Mouse (Mus musculus) liver, postnatal 0 days (tissue): ENCODE results near the gene Ankrd24.
A peak's percentile ranks its signal among the peaks of the same experiment; 100 is the strongest.

Experiments used
- CTCF ChIP-seq: sonication (generic); IDR thresholded peaks from 2 replicates; pipeline ENCODE4 v1.5.1; 2016; ENCODE audit warnings: antibody characterized with exemption, low read depth
- EP300 ChIP-seq: IDR thresholded peaks from 2 replicates; pipeline ENCODE4 v1.6.1; 2016; ENCODE audit warnings: antibody characterized with exemption, low read depth, mild to moderate bottlenecking

DNA sequence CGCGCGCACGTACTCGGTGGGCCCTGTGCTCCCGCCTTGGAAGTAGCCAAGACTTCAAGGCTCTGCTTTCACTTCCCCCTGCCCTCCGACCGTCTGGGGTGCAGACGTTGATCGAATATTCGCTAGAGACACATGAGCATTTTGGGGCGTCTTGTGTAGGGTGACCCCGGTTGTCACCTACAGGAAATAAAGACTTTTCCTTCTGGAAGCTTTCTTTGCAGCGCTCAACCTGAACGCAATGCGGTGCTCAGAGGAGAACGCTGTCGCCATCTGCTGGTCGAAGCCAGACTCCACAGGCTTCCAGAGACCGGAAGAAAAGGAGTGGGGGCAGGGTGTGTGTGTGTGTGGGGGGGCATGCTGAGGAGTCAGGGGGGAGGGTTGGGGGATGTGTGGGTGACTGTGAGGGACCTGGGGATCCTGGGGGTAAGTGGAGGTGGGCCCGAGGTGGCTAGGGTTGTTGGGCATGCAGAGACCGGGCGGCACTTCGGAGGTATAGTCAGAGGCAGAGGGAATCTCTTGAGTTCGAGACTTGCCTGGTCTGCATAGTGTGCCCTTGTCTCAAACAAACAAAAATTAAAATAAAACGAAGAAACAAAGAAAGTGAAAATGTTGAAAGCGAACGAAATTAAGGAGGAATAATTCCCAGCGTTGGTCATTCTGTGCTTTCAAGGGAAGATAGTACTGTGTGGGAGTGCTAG, 23.2 kb upstream of the Ankrd24 start:
- TF ChIP-seq CTCF = peak; percentile 95
- TF ChIP-seq EP300 = no peak
